Mouse (Mus musculus) CD4-positive helper T cell, adult 2 months (primary cell): Measurements from ENCODE around the gene Dock1.

Experiments used
- DNase-seq: peaks from one replicate; pipeline ENCODE4 v3.0.0-alpha.2; 2012; ENCODE audit warnings: low read depth, missing footprints, low spot score

The Dock1 gene

GRCm38 (mm10) chr7:134751496-134751895 is 81.0 kb downstream of the Dock1 start:
- DNase-seq = no peak

- no peak for DNase-seq
These were observed 83.0 kb downstream of the Dock1 start for GRCm38 (mm10) chr7:134753417-134753816.

DNA sequence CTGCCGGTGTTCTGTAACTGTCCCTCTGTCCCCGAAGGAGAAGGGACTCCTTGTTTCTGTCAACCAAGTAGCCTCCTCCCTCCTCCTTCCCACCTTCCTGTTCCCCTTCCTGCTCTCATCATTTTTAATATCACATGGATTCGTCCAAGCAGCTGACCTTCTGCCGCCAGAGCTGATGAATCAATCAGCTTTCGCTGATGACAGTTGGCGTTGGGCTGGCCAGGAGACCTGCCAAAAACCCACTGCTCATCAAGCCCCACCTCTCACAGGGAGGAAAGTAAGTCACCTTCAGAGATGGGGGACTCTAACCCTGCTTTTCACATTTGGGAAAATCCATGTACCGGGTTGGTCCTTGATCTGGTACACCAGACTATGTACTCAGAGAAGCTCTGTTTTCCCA is 87.2 kb downstream of the Dock1 start:
- no peak for DNase-seq

- DNase-seq = no peak
These were observed 91.3 kb downstream of the Dock1 start for GRCm38 (mm10) chr7:134761799-134762198.

GRCm38 (mm10) chr7:134765130-134765529 is 94.7 kb downstream of the Dock1 start:
- no peak for DNase-seq

DNA sequence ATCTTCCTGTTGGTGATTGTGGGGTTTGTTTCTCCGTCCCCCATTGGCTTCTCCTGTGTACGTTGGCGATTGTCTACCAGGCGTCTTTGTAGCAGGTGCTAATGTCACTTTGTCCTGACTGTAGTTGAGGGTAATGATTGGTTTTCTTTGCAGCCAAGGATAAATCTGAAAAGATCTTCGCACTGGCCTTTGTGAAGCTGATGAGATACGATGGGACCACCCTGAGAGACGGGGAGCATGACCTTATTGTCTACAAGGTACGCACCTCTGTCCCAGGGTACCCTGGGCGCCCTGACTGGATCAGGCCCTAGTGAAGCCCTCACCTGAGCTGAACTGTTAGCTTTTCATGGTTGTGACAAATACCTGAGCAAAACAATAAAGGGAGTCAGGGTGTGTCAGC is 100.9 kb downstream of the Dock1 start:
- no peak for DNase-seq

DNA sequence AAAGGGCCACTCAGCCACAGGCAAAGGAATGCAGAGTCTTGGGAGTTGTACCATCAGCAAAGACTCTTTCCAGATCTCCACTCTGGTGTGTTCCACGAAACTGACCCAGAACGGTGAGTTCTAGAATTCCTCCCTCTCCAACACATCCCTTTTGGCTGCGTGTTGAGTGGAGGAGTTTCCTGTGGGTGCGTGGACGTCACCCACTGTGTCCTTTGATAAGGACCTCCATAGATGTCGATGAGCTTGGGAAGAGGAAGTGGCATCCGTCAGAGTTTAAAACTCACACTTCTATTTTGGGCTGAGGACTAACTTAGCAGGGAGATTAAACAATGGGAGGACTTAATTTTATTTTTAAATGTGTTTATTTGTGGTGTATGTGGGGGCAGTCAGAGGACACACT is 101.9 kb downstream of the Dock1 start:
- no peak for DNase-seq

DNA sequence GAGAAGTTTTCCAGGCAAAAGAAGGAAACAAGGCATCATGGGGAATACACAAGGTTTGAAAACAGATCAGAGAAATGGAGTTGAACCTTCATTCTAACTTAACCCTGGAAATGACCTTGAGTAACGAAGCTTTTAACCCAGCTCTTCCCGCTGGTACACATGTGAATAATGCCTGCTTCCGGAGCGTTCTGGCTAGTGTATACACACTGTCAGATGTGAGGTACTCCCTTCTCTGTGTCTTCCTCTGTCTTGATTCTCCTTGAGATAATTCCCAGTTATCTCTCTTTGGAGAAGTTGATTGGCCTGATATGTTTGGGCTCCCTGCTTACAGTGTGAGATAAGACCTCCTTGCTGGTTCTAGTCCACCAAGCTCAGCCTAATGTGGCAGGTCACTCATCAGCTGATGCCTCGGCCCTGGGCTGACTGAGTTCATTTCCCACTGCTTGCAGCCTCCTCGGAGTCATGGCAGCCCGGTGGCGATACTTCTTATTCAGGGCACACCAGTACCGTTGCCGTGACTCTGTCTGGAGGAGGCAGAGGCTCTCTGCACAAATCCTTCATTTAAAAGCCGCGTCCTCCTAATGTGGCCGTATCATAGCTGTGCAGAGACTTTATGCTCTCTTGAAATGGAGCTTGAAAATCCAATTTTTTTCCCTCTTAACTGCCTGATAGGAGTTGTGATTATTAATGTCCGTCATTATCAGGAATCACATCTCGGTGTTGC is 102.6 kb downstream of the Dock1 start:
- no peak for DNase-seq

- DNase-seq = no peak
These were observed 103.4 kb downstream of the Dock1 start for GRCm38 (mm10) chr7:134773761-134774415.

GRCm38 (mm10) chr7:134774468-134775162 is 104.2 kb downstream of the Dock1 start:
- no peak for DNase-seq

DNA sequence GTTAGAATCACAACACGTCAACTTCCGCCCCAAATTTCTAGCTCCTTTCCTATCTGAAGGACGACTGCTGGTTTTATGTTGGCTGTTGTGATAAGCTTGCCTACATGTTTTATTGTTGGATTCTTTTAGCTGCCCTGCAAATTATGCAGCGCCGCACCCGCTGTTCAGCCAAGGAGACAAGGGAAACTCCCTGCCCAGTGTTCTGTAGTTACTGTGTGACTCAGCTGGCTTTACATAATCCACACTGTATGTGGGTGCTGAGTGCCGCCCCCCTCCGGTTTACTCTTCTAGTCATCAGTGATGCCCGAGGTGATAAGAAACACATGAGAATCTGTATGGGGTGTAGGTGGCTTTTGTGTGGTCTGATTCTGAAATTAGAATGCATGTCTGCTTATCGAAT is 105.2 kb downstream of the Dock1 start:
- no peak for DNase-seq

GRCm38 (mm10) chr7:134776306-134776705 is 105.9 kb downstream of the Dock1 start:
- DNase-seq = no peak

DNA sequence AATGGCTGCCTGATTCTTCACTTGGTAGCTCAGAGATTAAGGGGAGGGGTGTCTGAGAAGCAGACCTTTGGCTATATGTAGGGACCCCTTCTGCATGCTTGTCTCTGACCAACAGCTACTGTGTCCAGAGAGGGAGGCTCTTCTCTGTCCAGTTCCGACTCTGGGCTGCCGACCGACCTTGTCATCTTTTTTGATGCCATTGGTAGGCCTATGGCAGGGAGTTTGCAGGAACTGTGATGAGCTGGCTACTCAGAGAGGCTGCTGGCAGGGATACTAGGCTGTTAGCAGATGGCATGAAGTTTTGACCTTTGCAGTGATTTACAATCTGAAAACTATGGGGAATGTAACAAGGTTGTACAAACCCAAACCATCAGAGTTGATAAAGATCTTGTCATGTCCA is 109.3 kb downstream of the Dock1 start:
- no peak for DNase-seq

- no peak for DNase-seq
These were observed 116.7 kb downstream of the Dock1 start for GRCm38 (mm10) chr7:134787110-134787509.

- no peak for DNase-seq
These were observed 124.4 kb downstream of the Dock1 start for GRCm38 (mm10) chr7:134794889-134795288.

- DNase-seq = no peak
These were observed 129.6 kb downstream of the Dock1 start for GRCm38 (mm10) chr7:134800079-134800478.

DNA sequence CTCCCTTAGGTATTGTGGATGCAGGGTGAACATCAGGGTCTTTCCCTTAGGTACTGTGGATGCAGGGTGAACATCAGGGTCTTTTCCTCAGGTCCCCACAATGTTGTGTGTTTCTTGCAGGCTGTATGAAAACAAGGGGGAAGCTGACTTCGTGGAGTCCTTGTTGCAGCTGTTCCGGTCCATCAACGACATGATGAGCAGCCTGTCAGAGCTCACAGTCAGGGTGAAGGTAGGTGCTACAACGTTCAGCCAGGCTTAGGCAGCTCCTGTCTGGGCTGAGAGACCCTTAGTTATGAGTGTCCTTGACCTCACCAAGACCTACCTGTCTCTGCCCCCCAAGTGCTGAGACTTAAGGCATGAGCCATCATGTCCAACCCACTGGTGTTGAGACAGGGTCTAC is 134.0 kb downstream of the Dock1 start:
- DNase-seq = no peak

- DNase-seq = no peak
These were observed 136.3 kb downstream of the Dock1 start for GRCm38 (mm10) chr7:134806799-134807198.

DNA sequence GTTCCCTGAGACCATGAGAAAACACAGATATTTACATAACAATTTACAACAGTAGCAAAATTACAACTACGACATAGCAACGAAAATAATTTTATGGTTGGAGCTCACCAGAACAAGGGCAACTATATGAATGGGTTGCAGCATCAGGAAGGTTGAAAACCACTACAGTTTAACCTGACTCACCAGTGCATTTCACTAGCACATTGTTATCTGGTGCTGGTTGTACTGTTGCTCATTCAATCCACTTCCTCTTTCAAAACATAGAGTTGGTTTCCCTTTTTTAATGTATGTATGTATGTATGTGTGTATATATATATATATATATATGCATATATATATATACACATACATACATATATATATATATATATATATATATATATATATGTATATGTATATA is 138.0 kb downstream of the Dock1 start:
- no peak for DNase-seq

GRCm38 (mm10) chr7:134809241-134809975 is 139.0 kb downstream of the Dock1 start:
- DNase-seq = no peak

DNA sequence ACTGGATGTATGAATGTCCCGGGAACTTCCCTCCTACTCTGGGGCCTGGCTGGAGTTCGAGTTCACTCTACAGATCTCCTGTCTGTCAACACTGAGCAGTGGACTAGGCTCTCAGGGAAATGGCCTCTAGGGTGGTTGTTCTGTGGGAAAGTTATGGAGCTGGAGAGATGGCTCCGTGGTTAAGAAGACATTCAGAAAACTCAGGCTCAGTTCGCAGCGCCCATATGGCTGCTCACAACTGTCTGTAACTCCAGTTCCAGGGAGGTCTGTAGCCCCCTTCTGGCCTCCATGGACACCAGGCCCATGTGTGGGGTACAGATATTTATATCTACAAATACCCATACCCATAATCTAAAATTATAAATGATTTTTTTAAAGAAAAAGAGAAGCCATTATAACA is 148.0 kb downstream of the Dock1 start:
- DNase-seq = no peak

DNA sequence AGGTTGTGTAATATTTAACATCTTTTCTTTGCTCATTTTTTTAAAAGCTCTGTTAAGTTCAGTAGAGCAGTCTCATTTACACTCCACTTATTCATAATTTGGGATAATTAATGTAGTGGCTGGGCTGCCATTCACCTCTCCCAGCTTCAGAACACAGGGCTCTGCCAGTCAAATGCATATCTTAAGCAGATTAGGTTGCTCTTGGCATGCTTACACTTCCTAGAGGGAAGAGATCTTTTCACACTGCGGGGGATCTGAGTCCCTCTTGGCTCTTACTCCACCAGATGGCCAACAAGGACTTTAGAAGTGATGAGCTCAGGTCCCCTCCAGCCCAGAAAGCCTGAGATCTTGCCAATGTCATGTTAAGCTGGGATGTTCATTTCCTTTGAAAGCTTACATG is 150.8 kb downstream of the Dock1 start:
- DNase-seq = no peak
